Mouse (Mus musculus) cerebellum, adult 2 months (tissue): Measurements from ENCODE around the gene Ncam1.

Source experiments
- CTCF ChIP-seq: fragments of 200-500 bp; IDR thresholded peaks from 2 replicates; pipeline ENCODE4 v1.5.1; 2011; ENCODE audit warnings: low read depth, mild to moderate bottlenecking, control low read depth, low read length, moderate library complexity, borderline replicate concordance; ENCODE audit not compliant: insufficient read depth
- POLR2A ChIP-seq: fragments of 200-500 bp; IDR thresholded peaks from 2 replicates; pipeline ENCODE4 v1.6.1; 2011; ENCODE audit warnings: low read length, control low read depth, borderline replicate concordance; ENCODE audit not compliant: insufficient read depth

- peak; percentile 54; the same call in 1 of the 2 replicates for TF ChIP-seq CTCF
- TF ChIP-seq POLR2A, result no peak
These were observed 35.3 kb upstream of the Ncam1 start for GRCm38 (mm10) chr9:49834013-49834412.
